Mouse (Mus musculus) cerebellum, postnatal 14 days (tissue): ENCODE measurements at regions not wholly inside any gene's neighbourhood (a gene's known extent, or its start where the extent isn't known, plus 50 kb on each side); places are given as distances from the start of the nearest gene placed in this dataset.

Source experiments
- DNase-seq, 2 experiments: peaks; one replicate each; pipeline ENCODE4 v3.0.0; 2021; ENCODE audit warnings: mixed read lengths in 2 of 2

DNA sequence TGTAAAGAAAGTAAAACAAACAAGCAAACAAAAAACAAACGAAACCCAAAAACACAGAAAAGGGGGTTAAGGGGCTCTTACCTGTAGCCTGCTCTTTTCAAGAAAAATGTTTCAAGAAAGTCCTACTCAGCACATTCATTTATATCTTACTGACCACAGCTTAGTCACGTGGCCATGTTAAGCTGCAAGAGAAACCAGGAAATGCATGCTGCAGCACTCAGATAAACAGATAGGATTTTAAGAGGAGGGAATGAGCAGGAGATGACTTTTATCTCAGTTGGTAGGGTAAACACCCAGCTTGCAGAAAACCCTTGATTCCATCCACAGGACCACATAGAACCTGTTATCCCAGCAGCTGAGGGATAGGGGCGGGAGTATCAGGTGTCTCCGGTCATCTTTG is 62.9 kb upstream of the Sfmbt2 start:
- no peak for DNase-seq

DNA sequence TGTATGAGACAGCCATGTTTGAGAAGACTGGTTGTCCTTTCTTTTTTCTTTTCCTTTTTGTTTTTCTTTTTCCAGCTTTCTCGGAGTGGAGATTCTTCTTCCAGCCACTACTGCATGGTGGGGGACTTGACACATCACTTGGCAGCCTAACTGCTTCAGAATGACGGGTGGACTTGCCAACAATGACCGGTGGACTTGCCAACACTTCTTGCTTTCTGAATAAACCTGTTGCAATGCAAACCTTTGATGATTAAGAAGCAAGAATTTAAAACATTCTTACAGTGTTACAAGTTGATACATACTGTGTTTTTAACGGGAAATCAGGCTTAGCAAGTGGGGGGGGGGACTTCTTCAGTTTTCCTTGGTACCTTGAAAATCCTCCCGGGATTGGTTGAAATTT is 60.7 kb upstream of the Sfmbt2 start:
- DNase-seq: no peak

DNA sequence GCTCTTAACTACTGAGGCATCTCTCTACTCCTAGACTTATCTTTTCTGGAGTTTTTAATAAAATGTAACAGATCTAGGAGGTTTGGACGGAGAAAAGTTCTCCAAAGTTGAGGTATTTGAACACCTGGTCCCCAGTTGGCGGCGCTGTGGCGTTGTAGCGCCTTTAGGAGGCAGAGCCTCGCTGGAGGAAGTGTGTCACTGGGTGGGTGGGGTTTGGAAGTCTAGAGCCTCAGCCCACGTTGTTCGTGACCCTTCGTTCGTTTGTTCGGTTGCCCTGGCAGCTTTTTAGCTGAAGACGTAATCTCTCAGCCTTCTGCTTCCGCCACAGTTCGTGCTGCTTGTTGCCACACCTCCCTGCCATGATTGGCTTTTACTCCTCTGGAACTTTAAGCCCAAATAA is 58.6 kb upstream of the Sfmbt2 start:
- DNase-seq: no peak

DNA sequence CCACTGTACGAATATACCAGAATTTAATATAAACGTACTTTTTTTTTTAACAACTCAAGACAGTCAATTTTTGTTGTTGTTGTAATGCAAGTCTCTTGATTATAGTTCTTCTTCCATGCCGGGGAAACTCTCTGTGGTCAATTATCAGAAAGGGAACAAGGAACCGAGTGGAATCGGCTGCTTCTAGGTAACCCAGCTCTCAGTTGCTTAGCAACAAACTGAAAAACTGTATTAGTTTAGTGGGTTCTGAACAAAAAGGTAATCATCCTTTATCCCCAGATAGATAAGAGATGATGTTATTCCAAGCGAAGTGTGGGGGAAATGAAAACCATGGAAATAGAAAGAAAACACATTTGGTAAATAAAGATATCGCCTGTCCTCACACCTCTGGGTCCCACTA is 57.9 kb upstream of the Sfmbt2 start:
- no peak for DNase-seq

DNA sequence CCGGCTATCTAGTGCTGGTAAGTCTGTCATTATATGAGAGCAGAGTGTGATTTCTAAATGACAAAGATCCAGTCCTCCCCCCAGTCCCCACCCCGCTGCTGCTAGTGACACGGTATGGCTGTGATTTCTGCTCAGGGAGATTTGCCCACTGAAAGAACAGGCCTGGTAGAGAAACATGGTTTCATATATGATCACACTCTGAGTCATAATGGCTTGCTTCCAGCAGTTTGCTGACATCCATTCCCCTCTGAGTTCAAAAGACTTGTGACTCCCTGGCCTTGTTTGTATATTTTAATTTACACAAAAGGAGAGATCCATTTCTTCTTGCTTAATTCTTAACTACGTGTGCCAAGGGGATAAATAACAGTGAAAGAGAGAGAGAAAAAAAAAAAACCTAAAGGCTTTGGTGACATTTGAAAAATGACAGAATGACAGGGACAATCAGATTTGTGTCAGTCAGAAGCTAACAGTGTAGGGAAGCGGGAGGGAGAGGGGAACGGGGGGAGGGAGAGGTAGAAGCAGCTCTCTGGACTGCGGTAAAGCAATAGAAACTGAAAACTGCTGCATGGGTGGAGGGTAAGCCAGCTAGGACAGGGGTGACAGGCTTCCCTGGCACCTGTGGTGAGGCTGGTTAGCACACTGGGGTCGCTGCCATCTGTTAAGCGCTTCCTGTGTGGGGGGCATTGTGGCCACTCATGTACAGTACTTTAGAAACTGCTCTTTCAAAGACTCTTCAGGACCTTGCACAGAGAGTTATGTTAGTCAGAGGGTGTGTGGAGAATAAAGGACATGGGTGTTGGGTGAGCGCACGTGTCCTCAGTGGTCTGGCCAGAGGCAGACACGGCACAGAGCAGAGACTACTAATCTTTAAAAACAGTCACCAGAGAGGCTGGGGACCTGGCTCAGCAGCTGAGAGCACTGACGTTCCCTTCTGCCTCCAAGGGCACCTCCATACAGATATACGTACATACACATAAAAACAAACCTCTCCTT is 55.8 kb upstream of the Sfmbt2 start:
- DNase-seq: peak; percentile 18 to 20

DNA sequence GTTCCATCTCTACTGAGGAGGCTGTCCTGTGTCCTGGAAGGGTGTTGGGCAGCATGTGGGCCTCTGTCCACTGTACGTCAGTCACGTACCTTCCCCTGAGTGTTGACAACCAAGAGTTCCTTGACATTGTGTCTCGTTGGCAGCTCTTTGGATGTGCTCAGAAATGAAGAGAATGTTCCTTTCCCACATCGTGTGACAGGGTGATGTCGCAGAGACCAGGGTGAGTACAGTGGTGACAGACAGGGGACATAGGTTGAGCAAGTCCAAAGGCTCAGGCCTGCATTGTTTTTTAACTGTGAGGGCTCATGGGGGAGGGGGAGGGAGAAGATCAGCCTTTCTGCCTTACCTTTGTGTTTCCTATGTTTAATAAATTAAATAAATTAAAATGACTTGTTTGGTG is 54.0 kb upstream of the Sfmbt2 start:
- no peak for DNase-seq

DNA sequence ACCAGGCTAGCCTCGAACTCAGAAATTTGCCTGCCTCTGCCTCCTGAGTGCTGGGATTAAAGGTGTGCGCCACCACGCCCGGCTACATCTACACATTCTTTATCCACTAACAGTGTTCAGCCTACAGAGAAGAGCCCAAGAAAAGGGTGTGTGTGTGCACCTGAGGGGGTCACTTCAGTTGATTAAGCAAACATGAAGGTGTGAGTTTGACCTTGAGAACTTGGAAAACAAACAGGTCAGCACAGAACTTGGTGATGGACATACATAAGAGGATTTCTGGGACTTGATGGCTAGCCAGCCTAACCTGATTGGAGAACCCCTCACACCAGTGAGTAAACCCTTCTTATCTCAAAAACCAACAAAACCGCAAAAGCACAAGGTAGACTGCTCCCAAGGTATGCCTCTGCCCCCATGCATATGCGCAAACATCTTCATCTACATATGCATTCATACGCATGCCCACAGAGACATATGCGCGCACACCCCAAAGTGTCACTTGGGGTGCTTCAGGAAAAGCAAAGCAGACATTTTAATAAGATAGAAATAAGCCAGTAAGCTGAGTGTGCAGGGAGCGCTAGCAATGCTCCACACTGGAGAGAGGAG is 52.0 kb upstream of the Sfmbt2 start:
- DNase-seq: no peak
